Mouse (Mus musculus) left cerebral cortex, adult 11 months (tissue): ENCODE measurements at regions not wholly inside any gene's neighbourhood (a gene's known extent, or its start where the extent isn't known, plus 50 kb on each side); places are given as distances from the start of the nearest gene placed in this dataset.
A peak's percentile ranks its signal among the peaks of the same experiment; 100 is the strongest.

Experiments
- DNase-seq: peaks from one replicate; pipeline ENCODE4 v3.0.0; 2022; ENCODE audit warnings: low spot score

- DNase-seq: no peak
Measured at GRCm38 (mm10) chr4:29034406-29034805, 221.5 kb downstream of the Epha7 start.

- no peak for DNase-seq
Measured at GRCm38 (mm10) chr4:29039993-29040392, 227.1 kb downstream of the Epha7 start.

- DNase-seq: no peak
Measured at GRCm38 (mm10) chr4:29068678-29069621, 256.0 kb downstream of the Epha7 start.

- no peak for DNase-seq
Measured at GRCm38 (mm10) chr4:29074204-29074603, 261.3 kb downstream of the Epha7 start.

- no peak for DNase-seq
Measured at GRCm38 (mm10) chr4:29074851-29075250, 261.9 kb downstream of the Epha7 start.

GRCm38 (mm10) chr4:29076683-29077082 is 263.8 kb downstream of the Epha7 start:
- DNase-seq: no peak

GRCm38 (mm10) chr4:29078391-29078790 is 265.5 kb downstream of the Epha7 start:
- no peak for DNase-seq

GRCm38 (mm10) chr4:29083545-29084290 is 270.8 kb downstream of the Epha7 start:
- no peak for DNase-seq

- no peak for DNase-seq
Measured at GRCm38 (mm10) chr4:29090949-29091348, 278.0 kb downstream of the Epha7 start.

GRCm38 (mm10) chr4:29091495-29092211 is 278.7 kb downstream of the Epha7 start:
- DNase-seq: no peak

- DNase-seq: no peak
Measured at GRCm38 (mm10) chr4:29102373-29102772, 289.4 kb downstream of the Epha7 start.

- no peak for DNase-seq
Measured at GRCm38 (mm10) chr4:29103414-29103813, 290.5 kb downstream of the Epha7 start.

GRCm38 (mm10) chr4:29112552-29112951 is 299.6 kb downstream of the Epha7 start:
- DNase-seq: no peak

- no peak for DNase-seq
Measured at GRCm38 (mm10) chr4:29117025-29117424, 304.1 kb downstream of the Epha7 start.

- DNase-seq: peak; percentile 22
Measured at GRCm38 (mm10) chr4:29117926-29118325, 305.0 kb downstream of the Epha7 start.

- no peak for DNase-seq
Measured at GRCm38 (mm10) chr4:29118679-29119479, 305.9 kb downstream of the Epha7 start.

- no peak for DNase-seq
Measured at GRCm38 (mm10) chr4:29119480-29120153, 306.7 kb downstream of the Epha7 start.

- no peak for DNase-seq
Measured at GRCm38 (mm10) chr4:29123697-29124377, 310.9 kb downstream of the Epha7 start.

GRCm38 (mm10) chr4:29130485-29130884 is 317.6 kb downstream of the Epha7 start:
- DNase-seq: no peak
